Mouse (Mus musculus): ENCODE data around the gene Tmem120b. TPM values are rescaled to one million over a fixed set of nuclear protein-coding genes. Genes with fewer than 3 reads are reported as not detected.

Gene Tmem120b
- total and polyA plus RNA-seq, 2 experiments from 2014 or later, result 8.7 to 11.1 TPM

- no peak overlapping the region for H3K4me3 ChIP-seq (ENCODE audit: low read depth, low read length)
- H3K9ac ChIP-seq (replicated peaks; ENCODE audit: low read depth, low read length), result no peak overlapping the region
- no peak overlapping the region for H3K27ac ChIP-seq (ENCODE audit: low read depth)
- TF ChIP-seq EP300 (IDR thresholded peaks at IDR 0.05; ENCODE audit: low read depth) (no peak), CTCF (IDR thresholded peaks at IDR 0.05; ENCODE audit: low read depth) (no peak)
- 65% methylated on average over 7 of the region's 7 CpGs for WGBS
- H3K27me3 ChIP-seq (ENCODE audit: control insufficient read depth, insufficient read depth, low read length), result no peaks in the 10 kb centered on the region
- 0 out of 2 replicates have a peak, but pooled peaks cover 8% of the 10 kb centered on the region for H3K4me1 ChIP-seq (ENCODE audit: control insufficient read depth, insufficient read depth)
- DNase-seq (ENCODE audit: low spot score), result no peak
- ATAC-seq (ENCODE audit: insufficient read depth, low read depth), result no peak
- H3K36me3 ChIP-seq (replicated peaks; ENCODE audit: control insufficient read depth, insufficient read depth, low read length), result peaks cover 26% of the 10 kb centered on the region
- H3K9me3 ChIP-seq (replicated peaks; ENCODE audit: control insufficient read depth, low read length), result no peaks in the 10 kb centered on the region
- no peak overlapping the region for H3K4me2 ChIP-seq (ENCODE audit: low read depth, low read length)
Observed at GRCm38 (mm10) chr5:123033646-123034160, 34.5 kb upstream of the Tmem120b start.

GRCm38 (mm10) chr5:123035089-123035488 is 33.1 kb upstream of the Tmem120b start:
- Histone ChIP-seq H3K27me3 (ENCODE audit: control insufficient read depth, insufficient read depth, low read length) (no peaks in the 10 kb centered on the region), H3K9ac (replicated peaks; ENCODE audit: low read depth, low read length) (no peak overlapping the region), H3K4me3 (ENCODE audit: low read depth, low read length) (no peak overlapping the region), H3K4me2 (ENCODE audit: low read depth, low read length) (no peak overlapping the region), H3K4me1 (ENCODE audit: control insufficient read depth, insufficient read depth) (peaks cover 17% of the 10 kb centered on the region; the same call in 1 of the 2 replicates), H3K9me3 (replicated peaks; ENCODE audit: control insufficient read depth, low read length) (no peaks in the 10 kb centered on the region), H3K27ac (ENCODE audit: low read depth) (no peak overlapping the region), H3K36me3 (replicated peaks; ENCODE audit: control insufficient read depth, insufficient read depth, low read length) (peaks cover 12% of the 10 kb centered on the region; the same call in 1 of the 2 replicates)
- 82% methylated on average over 4 of the region's 4 CpGs for whole genome bisulfite sequencing
- DNase-seq (ENCODE audit: low spot score) (no peak), ATAC-seq (ENCODE audit: insufficient read depth, low read depth) (no peak)
- TF ChIP-seq EP300 (IDR thresholded peaks at IDR 0.05; ENCODE audit: low read depth), result no peak
- TF ChIP-seq CTCF (IDR thresholded peaks at IDR 0.05; ENCODE audit: low read depth), result no peak

GRCm38 (mm10) chr5:123035564-123035963 is 32.7 kb upstream of the Tmem120b start:
- H3K27me3 ChIP-seq (ENCODE audit: control insufficient read depth, insufficient read depth, low read length), result no peaks in the 10 kb centered on the region
- TF ChIP-seq CTCF (IDR thresholded peaks at IDR 0.05; ENCODE audit: low read depth) (no peak), EP300 (IDR thresholded peaks at IDR 0.05; ENCODE audit: low read depth) (no peak)
- ATAC-seq (ENCODE audit: insufficient read depth, low read depth) (no peak), DNase-seq (ENCODE audit: low spot score) (no peak)
- no peak overlapping the region for H3K9ac ChIP-seq (replicated peaks; ENCODE audit: low read depth, low read length)
- H3K9me3 ChIP-seq (replicated peaks; ENCODE audit: control insufficient read depth, low read length), result no peaks in the 10 kb centered on the region
- H3K4me1 ChIP-seq (ENCODE audit: control insufficient read depth, insufficient read depth), result peaks cover 17% of the 10 kb centered on the region; the same call in 1 of the 2 replicates
- 17% methylated on average over 6 of the region's 6 CpGs for WGBS
- no peak overlapping the region for H3K27ac ChIP-seq (ENCODE audit: low read depth)
- H3K4me2 ChIP-seq (ENCODE audit: low read depth, low read length), result no peak overlapping the region
- peaks cover 7% of the 10 kb centered on the region; the same call in 1 of the 2 replicates for H3K36me3 ChIP-seq (replicated peaks; ENCODE audit: control insufficient read depth, insufficient read depth, low read length)
- H3K4me3 ChIP-seq (ENCODE audit: low read depth, low read length), result no peak overlapping the region

- TF ChIP-seq EP300 (IDR thresholded peaks at IDR 0.05; ENCODE audit: low read depth) (no peak), CTCF (IDR thresholded peaks at IDR 0.05; ENCODE audit: low read depth) (no peak)
- no peak for ATAC-seq (ENCODE audit: insufficient read depth, low read depth)
- H3K9ac ChIP-seq (replicated peaks; ENCODE audit: low read depth, low read length), result no peak overlapping the region
- H3K27me3 ChIP-seq (ENCODE audit: control insufficient read depth, insufficient read depth, low read length), result no peaks in the 10 kb centered on the region
- WGBS, result 67% methylated on average over 5 of the region's 5 CpGs
- H3K36me3 ChIP-seq (replicated peaks; ENCODE audit: control insufficient read depth, insufficient read depth, low read length), result no peaks in the 10 kb centered on the region
- no peak overlapping the region for H3K4me3 ChIP-seq (ENCODE audit: low read depth, low read length)
- H3K9me3 ChIP-seq (replicated peaks; ENCODE audit: control insufficient read depth, low read length), result no peaks in the 10 kb centered on the region
- DNase-seq (ENCODE audit: low spot score), result no peak
- peaks cover 23% of the 10 kb centered on the region; the same call in 1 of the 2 replicates for H3K4me1 ChIP-seq (ENCODE audit: control insufficient read depth, insufficient read depth)
- H3K27ac ChIP-seq (ENCODE audit: low read depth), result no peak overlapping the region
- H3K4me2 ChIP-seq (ENCODE audit: low read depth, low read length), result no peak overlapping the region
Observed at GRCm38 (mm10) chr5:123038115-123038514, 30.1 kb upstream of the Tmem120b start.

- TF ChIP-seq EP300 (IDR thresholded peaks at IDR 0.05; ENCODE audit: low read depth) (no peak), CTCF (IDR thresholded peaks at IDR 0.05; ENCODE audit: low read depth) (no peak)
- no peak overlapping the region; the same call in 1 of the 2 replicates for H3K9ac ChIP-seq (replicated peaks; ENCODE audit: low read depth, low read length)
- peak overlapping the region; percentile 67 for H3K4me2 ChIP-seq (ENCODE audit: low read depth, low read length)
- no peaks in the 10 kb centered on the region for H3K27me3 ChIP-seq (ENCODE audit: control insufficient read depth, insufficient read depth, low read length)
- peaks cover 23% of the 10 kb centered on the region; the same call in 1 of the 2 replicates for H3K4me1 ChIP-seq (ENCODE audit: control insufficient read depth, insufficient read depth)
- no peaks in the 10 kb centered on the region for H3K9me3 ChIP-seq (replicated peaks; ENCODE audit: control insufficient read depth, low read length)
- H3K27ac ChIP-seq (ENCODE audit: low read depth), result peak overlapping the region; percentile 48
- peak; percentile 81 for ATAC-seq (ENCODE audit: insufficient read depth, low read depth)
- H3K4me3 ChIP-seq (ENCODE audit: low read depth, low read length), result peak overlapping the region; percentile 38
- no peaks in the 10 kb centered on the region for H3K36me3 ChIP-seq (replicated peaks; ENCODE audit: control insufficient read depth, insufficient read depth, low read length)
- WGBS, result 3% methylated on average over 25 of the region's 25 CpGs
- DNase-seq (ENCODE audit: low spot score), result peak; percentile 65
Observed at GRCm38 (mm10) chr5:123039120-123039752, 29.0 kb upstream of the Tmem120b start.
